Mouse (Mus musculus) heart, adult 2 months (tissue): ENCODE measurements around the gene Pla2g3.

Source experiments
- CTCF ChIP-seq: fragments of 200-600 bp; IDR thresholded peaks from 2 replicates; pipeline ENCODE4 v1.8.1; 2022; ENCODE audit warnings: antibody characterized with exemption, mild to moderate bottlenecking, moderate library complexity
- EP300 ChIP-seq: fragments of 200-500 bp; IDR thresholded peaks from 2 replicates; pipeline ENCODE4 v1.6.1; 2011; ENCODE audit warnings: low read depth, low read length, control low read depth; ENCODE audit not compliant: insufficient read depth

DNA sequence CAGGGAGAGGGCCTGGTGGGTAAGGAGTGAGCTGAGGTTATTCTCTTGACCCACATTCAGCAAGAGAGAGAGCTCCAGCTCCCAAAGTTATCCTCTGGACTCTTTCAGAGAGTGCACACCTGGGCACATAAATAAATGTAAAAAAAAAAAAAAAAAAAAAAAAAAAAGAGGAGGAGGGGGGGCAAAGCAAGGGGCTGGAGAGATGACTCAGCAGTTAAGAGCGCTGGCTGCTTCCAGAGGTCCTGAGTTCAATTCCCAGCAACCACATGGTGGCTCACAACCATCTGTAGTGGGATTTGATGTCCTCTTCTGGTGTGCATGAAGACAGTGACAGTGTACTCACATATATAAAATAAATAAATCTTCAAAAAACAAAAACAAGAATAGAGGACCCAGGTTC, 9.2 kb downstream of the Pla2g3 start:
- TF ChIP-seq CTCF (no peak), EP300 (no peak)
